Mouse (Mus musculus) retina, embryonic 14.5 days (tissue): ENCODE data around the gene Ppox.

Source experiments
- DNase-seq: peaks from one replicate; pipeline ENCODE4 v3.0.0-alpha.2; 2015; ENCODE audit warnings: low spot score

Ppox gene

GRCm38 (mm10) chr1:171285096-171285892 lies 4.3 kb upstream of the Ppox start:
- no peak for DNase-seq

- no peak for DNase-seq
These were observed 3.5 kb upstream of the Ppox start for GRCm38 (mm10) chr1:171284491-171284890.

GRCm38 (mm10) chr1:171283188-171284160 lies 2.5 kb upstream of the Ppox start:
- no peak for DNase-seq

GRCm38 (mm10) chr1:171282086-171282805 lies 1.3 kb upstream of the Ppox start:
- no peak for DNase-seq

- peak; percentile 81 for DNase-seq
These were observed 540 bp upstream of the Ppox start for GRCm38 (mm10) chr1:171281528-171281923.

GRCm38 (mm10) chr1:171280250-171280915 lies 603 bp downstream of the Ppox start:
- DNase-seq, result no peak

- DNase-seq, result no peak
These were observed 1.3 kb downstream of the Ppox start for GRCm38 (mm10) chr1:171279721-171280120.

GRCm38 (mm10) chr1:171279012-171279705 lies 1.8 kb downstream of the Ppox start:
- DNase-seq, result no peak

GRCm38 (mm10) chr1:171278436-171278835 lies 2.5 kb downstream of the Ppox start:
- DNase-seq, result no peak

GRCm38 (mm10) chr1:171277736-171278135 lies 3.2 kb downstream of the Ppox start:
- DNase-seq, result no peak

- no peak for DNase-seq
These were observed 4.8 kb downstream of the Ppox start for GRCm38 (mm10) chr1:171276110-171276748.

GRCm38 (mm10) chr1:171275144-171275734 lies 5.7 kb downstream of the Ppox start:
- no peak for DNase-seq

- DNase-seq, result no peak
These were observed 6.8 kb downstream of the Ppox start for GRCm38 (mm10) chr1:171274171-171274570.

GRCm38 (mm10) chr1:171272086-171272485 lies 8.9 kb downstream of the Ppox start:
- DNase-seq, result no peak

GRCm38 (mm10) chr1:171271622-171272021 lies 9.4 kb downstream of the Ppox start:
- no peak for DNase-seq

GRCm38 (mm10) chr1:171271196-171271595 lies 9.8 kb downstream of the Ppox start:
- no peak for DNase-seq

GRCm38 (mm10) chr1:171270573-171270900 lies 10.4 kb downstream of the Ppox start:
- no peak for DNase-seq

GRCm38 (mm10) chr1:171269848-171270572 lies 11.0 kb downstream of the Ppox start, which contains the start of gene B4galt3:
Gene B4galt3, plus strand, starts transcription at chr1:171270328.
- DNase-seq, result peak; percentile 95

GRCm38 (mm10) chr1:171268341-171268740 lies 12.6 kb downstream of the Ppox start:
- no peak for DNase-seq
